Mouse (Mus musculus) gastrocnemius, adult 18-20 months (tissue): ENCODE results near the gene Ccdc8. TPM values are rescaled to one million over a fixed set of nuclear protein-coding genes. Genes with fewer than 3 reads are reported as not detected.

Experiments used
- DNase-seq: peaks from one replicate; pipeline ENCODE4 v3.0.0; 2021; ENCODE audit warnings: low spot score
- total RNA-seq, 2 experiments: library from RNA; stranded (reverse); gene quantifications; 2 replicates each; pipeline ENCODE4 v1.2.3; 2021

Ccdc8 gene
- total RNA-seq, 2 experiments from 2014 or later, result 0.94 to 0.97 TPM

GRCm38 (mm10) chr7:17045743-17046142 is 53.2 kb downstream of the Ccdc8 start:
- DNase-seq, result no peak

Other genes with a start within 250 kb of the Ccdc8 start
- gene Slc1a5, start 211.4 kb upstream of the Ccdc8 start, total RNA-seq, result 10 to 100 TPM; 14.0 to 14.3 TPM
- 10 to 100 TPM in 1 of 2 experiments, 1 to 10 TPM in 1; 9.8 to 13.6 TPM for gene Strn4, start 176.8 kb upstream of the Ccdc8 start, total RNA-seq
- 10 to 100 TPM; 51.7 to 58.0 TPM for gene Fkrp, start 176.0 kb upstream of the Ccdc8 start, total RNA-seq
- 1 to 10 TPM; 4.9 to 5.9 TPM for gene Prkd2, start 149.8 kb upstream of the Ccdc8 start, total RNA-seq
- 1 to 10 TPM in 1 of 2 experiments, under 1 TPM in 1; 0.89 to 1.6 TPM for gene Dact3, start 117.4 kb upstream of the Ccdc8 start, total RNA-seq
- gene Gng8, start 100.9 kb upstream of the Ccdc8 start, total RNA-seq, result under 1 TPM; 0.37 to 0.71 TPM
- 1 to 10 TPM in 1 of 2 experiments, under 1 TPM in 1; 0.39 to 2.2 TPM for gene Ptgir, start 86.2 kb upstream of the Ccdc8 start, total RNA-seq
- 100 to 1,000 TPM; 334 to 349 TPM for gene Calm3, start 68.6 kb upstream of the Ccdc8 start, total RNA-seq
- gene Pnmal2, start 48.0 kb upstream of the Ccdc8 start, total RNA-seq, result under 1 TPM; 0.50 to 0.64 TPM
- not detected for gene Pnmal1, start 33.0 kb upstream of the Ccdc8 start, total RNA-seq
- gene Gm42372, start 9.6 kb upstream of the Ccdc8 start, total RNA-seq, result not detected
- gene Ppp5c, start 35.2 kb downstream of the Ccdc8 start, total RNA-seq, result 10 to 100 TPM; 62.4 to 63.0 TPM
- 1 to 10 TPM in 1 of 2 experiments, under 1 TPM in 1; 0.64 to 1.6 TPM for gene Hif3a, start 69.7 kb downstream of the Ccdc8 start, total RNA-seq
- under 1 TPM in 1 of 2 experiments, not detected in 1; 0.17 TPM for gene Psg16, start 81.3 kb downstream of the Ccdc8 start, total RNA-seq
- gene Ceacam3, start 157.6 kb downstream of the Ccdc8 start, total RNA-seq, result not detected
- not detected for gene Psg29, start 210.8 kb downstream of the Ccdc8 start, total RNA-seq